Mouse (Mus musculus) erythroblast, embryonic 14.5 days (primary cell): ENCODE data around the gene Pla2r1.

Experiments used
- GATA1 ChIP-seq: IDR thresholded peaks from 2 replicates; pipeline ENCODE4 v1.6.1; 2012; ENCODE audit warnings: low read length, inconsistent platforms, mixed read lengths
- TAL1 ChIP-seq: IDR thresholded peaks from 3 replicates; pipeline ENCODE4 v1.6.1; 2012; ENCODE audit warnings: low read length, inconsistent platforms, mixed read lengths

GRCm38 (mm10) chr2:60404763-60405162, 148.3 kb downstream of the Pla2r1 start:
- TF ChIP-seq GATA1 (no peak), TAL1 (no peak)
